Mouse (Mus musculus) small intestine, adult 2 months (tissue): ENCODE measurements around the gene Vps33b. TPM values are rescaled to one million over a fixed set of nuclear protein-coding genes. Genes with fewer than 3 reads are reported as not detected.
"Not testable (repeated sequence)": the region's sequence is repeated elsewhere in the genome, so short reads cannot be mapped to it uniquely, and the experiment has no call there.

Experiments used
- H3K27ac ChIP-seq: fragments of 200-500 bp; 2 replicates; pipeline ENCODE4 v1.5.1; 2012; ENCODE audit warnings: low read depth, low read length, control low read depth, inconsistent platforms; ENCODE audit not compliant: insufficient read depth
- H3K27me3 ChIP-seq: fragments of 200-500 bp; 2 replicates; pipeline ENCODE4 v1.6.1; 2012; ENCODE audit warnings: mild to moderate bottlenecking, moderate library complexity, low read length, inconsistent platforms; ENCODE audit not compliant: control insufficient read depth, insufficient read depth
- H3K36me3 ChIP-seq: fragments of 200-500 bp; 2 replicates; pipeline ENCODE4 v1.6.1; 2012; ENCODE audit warnings: mild to moderate bottlenecking, low read length, control low read depth, inconsistent platforms; ENCODE audit not compliant: control insufficient read depth, insufficient read depth
- H3K4me1 ChIP-seq: fragments of 200-500 bp; 2 replicates; pipeline ENCODE4 v1.6.1; 2012; ENCODE audit warnings: low read length, inconsistent platforms, mixed read lengths; ENCODE audit not compliant: control insufficient read depth, insufficient read depth, insufficient read length
- H3K4me3 ChIP-seq: fragments of 200-500 bp; 2 replicates; pipeline ENCODE4 v1.5.1; 2012; ENCODE audit warnings: low read depth, mild to moderate bottlenecking, control low read depth, inconsistent platforms, low read length, moderate library complexity
- CTCF ChIP-seq: fragments of 200-500 bp; IDR thresholded peaks from 2 replicates; pipeline ENCODE4 v1.5.1; 2012; ENCODE audit warnings: low read depth, mild to moderate bottlenecking, control low read depth, inconsistent platforms, low read length, moderate library complexity, mixed read lengths; ENCODE audit not compliant: insufficient replicate concordance, insufficient read length; ENCODE audit errors: extremely low read depth
- POLR2A ChIP-seq: fragments of 200-500 bp; IDR thresholded peaks from 2 replicates; pipeline ENCODE4 v1.6.1; 2012; ENCODE audit warnings: low read depth, mild to moderate bottlenecking, control low read depth, inconsistent platforms, low read length, moderate library complexity
- WGBS: fragments of 180-500 bp; shearing (Covaris S2); methylation state at CpG from one replicate; pipeline ENCODE4 v1.1.7; 2018; 5-methylcytosine and 5-hydroxymethylcytosine counted together
- polyA plus RNA-seq: library from polyadenylated mRNA; depleted of rRNA; stranded (reverse); fragments of >200 nt; gene quantifications from 2 replicates; pipeline ENCODE4 v1.2.3, GENCODE M21; 2012

The Vps33b gene
- polyA plus RNA-seq, 1 experiment, result 17.8 TPM

DNA sequence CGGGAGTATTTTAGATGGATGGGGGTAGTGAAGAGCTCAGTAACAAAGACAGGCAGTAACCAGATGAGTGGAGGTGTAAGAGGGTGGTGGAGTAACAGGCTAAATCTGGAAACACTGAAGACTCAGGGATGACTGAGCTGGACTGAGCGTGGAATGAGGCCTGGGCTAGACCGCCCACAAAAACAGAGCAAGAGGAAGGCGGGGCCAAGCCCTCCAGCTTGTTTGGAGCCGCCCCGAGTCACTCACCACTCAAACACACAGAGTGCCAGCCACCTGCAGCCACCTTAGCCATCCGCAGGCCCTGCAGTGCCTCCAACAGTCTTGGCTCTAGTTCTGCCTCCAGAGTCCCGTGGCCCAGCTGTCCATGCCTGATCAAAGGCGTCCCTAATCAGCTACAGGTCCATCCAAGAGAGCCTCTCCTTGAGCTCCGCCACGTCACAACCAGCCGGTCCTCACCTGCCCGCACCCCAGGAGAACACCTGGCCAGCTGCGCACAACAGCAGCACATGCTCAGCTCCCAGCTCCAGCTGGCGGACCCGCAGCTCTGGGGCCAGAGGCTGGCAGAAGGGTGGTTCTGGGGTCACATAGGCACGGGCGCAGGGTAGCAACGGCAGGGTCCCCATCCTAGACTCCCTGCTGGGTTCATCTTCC, 50.5 kb downstream of the Vps33b start:
- 71% methylated on average over 19 of the region's 19 CpGs for WGBS
- TF ChIP-seq POLR2A (no peak), CTCF (no peak)
- Histone ChIP-seq H3K27me3 (no peaks in the 10 kb centered on the region), H3K36me3 (peaks cover 19% of the 10 kb centered on the region), H3K4me3 (no peak overlapping the region), H3K4me1 (peaks cover 4% of the 10 kb centered on the region; the same call in 1 of the 2 replicates), H3K27ac (no peak overlapping the region)

DNA sequence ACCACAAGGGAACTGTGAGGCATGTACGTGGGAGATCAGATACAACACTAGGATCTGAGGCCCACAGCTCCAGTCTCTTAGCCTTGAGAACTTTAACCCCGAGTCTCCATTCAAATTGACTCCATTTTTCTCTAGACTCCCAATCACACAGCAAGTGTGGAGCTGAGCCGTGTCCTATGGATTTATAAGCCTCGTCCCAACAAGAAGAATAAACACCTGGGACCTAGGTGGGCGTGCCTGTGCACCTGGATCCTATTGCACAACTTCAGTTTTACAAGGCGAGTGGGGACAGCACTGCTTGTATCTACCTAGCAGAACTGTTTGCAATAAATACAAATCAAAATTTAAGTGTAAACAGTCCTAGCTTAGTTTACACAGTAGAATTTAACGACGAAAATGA, 53.9 kb downstream of the Vps33b start:
- peak overlapping the region; percentile 77; the same call in 1 of the 2 replicates for H3K4me3 ChIP-seq
- peaks cover 32% of the 10 kb centered on the region for H3K36me3 ChIP-seq
- H3K27me3 ChIP-seq, result no peaks in the 10 kb centered on the region
- H3K27ac ChIP-seq, result peak overlapping the region; percentile 65
- 5% methylated on average over 8 of the region's 8 CpGs for WGBS
- no peak for TF ChIP-seq CTCF
- TF ChIP-seq POLR2A, result no peak
- peaks cover 4% of the 10 kb centered on the region; the same call in 1 of the 2 replicates for H3K4me1 ChIP-seq

DNA sequence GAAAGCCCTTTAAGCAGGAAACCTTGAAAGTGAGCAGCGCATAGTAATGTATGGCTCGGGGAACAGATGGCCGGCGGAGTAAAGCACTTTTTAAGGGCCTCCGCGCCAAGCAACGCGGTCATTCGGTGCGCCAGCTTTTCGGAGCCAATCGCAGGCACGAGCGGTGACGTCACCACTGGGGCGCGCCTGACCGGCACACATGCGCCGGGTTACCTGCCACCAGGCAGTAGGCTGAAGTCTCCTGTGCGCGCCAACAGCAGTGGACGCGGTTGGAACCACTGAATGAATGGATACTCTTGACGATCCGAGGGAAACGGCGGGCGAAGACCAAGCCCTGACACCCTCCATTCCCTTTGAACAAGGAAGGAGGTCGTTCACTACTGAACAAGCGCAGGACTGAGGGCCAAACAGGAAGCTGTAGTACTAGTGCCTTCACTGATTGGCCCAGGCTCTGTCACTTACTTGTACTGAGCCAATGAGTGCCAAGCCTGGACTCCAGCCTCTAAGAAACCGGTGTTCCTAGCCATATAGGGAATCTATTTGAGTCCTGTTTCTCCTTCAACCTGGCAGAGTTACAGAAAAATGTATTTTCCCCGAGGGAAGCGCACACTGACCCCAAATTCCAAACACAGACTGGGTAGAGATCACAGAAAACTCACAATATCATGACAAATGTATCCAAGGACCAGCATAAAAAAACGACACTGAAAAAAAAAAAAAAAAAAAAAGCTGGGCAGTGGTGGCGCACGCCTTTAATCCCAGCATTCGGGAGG, 54.8 kb downstream of the Vps33b start, which contains the start of gene Rccd1:
Gene Rccd1 (minus strand): TSS at position 412 of the 773 bp plus-strand sequence.
- WGBS, result under 1% methylated on average over 38 of the region's 38 CpGs
- Histone ChIP-seq H3K4me3 (peak within 1 kb of the TSS; percentile 77), H3K27ac (peak within 1 kb of the TSS; percentile 85), H3K36me3 (peaks cover 37% of the 10 kb centered on the region), H3K27me3 (no peaks in the 10 kb centered on the region), H3K4me1 (peaks cover 4% of the 10 kb centered on the region; the same call in 1 of the 2 replicates)
- TF ChIP-seq POLR2A, result peak; percentile 71; the same call in 1 of the 2 replicates
- no peak for TF ChIP-seq CTCF

DNA sequence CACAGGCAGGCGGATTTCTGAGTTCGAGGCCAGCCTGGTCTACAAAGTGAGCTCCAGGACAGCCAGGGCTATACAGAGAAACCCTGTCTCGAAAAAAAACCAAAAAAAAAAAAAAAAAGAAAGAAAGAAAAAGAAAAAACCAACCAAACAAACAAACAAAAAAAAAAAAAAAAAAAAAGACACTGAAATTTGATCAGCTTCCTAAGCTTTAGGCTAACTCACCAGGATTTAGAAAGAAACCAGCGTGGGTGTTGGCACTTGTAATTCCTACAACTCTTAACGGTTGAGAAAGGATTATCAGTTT, 55.3 kb downstream of the Vps33b start:
- H3K27me3 ChIP-seq, H3K4me1 ChIP-seq, H3K4me3 ChIP-seq: not testable (repeated sequence)
- H3K36me3 ChIP-seq, result peaks cover 42% of the 10 kb centered on the region
- 27% methylated on average over 4 of the region's 5 CpGs for WGBS
- peak overlapping the region; percentile 59; the same call in 1 of the 2 replicates for H3K27ac ChIP-seq

DNA sequence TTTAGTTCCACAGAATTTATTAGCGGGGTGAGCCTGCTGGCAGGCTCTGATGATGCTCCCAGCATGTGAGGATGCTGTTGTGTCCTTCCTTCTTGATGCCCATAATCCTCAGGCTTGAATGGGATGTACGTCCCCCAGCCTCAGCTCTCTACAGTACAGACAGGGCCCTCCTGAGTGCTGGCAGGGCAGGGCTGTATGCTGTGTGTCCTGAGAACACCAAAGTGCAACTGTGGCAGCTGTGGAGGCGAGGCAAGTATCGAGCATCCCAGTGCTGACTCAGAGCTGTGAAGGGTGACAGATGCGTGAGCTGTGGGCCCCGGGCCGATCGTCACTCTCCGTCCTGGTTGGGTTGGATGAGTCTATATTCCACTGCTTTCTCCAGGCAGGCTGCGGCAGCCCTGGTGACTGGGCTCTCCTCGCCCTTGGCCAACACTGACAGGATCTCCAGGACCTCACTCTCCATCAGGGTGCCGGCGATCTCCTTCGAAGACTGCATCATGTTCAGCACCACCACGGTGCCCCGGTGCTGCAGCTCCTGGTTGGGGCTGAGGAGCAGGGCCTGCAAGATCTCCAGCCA, 55.9 kb downstream of the Vps33b start:
- Histone ChIP-seq H3K36me3 (peaks cover 48% of the 10 kb centered on the region), H3K27me3 (no peaks in the 10 kb centered on the region), H3K4me3 (no peak overlapping the region), H3K4me1 (peaks cover 4% of the 10 kb centered on the region; the same call in 1 of the 2 replicates), H3K27ac (no peak overlapping the region)
- no peak for TF ChIP-seq POLR2A
- TF ChIP-seq CTCF, result no peak
- 91% methylated on average over 16 of the region's 16 CpGs for WGBS

DNA sequence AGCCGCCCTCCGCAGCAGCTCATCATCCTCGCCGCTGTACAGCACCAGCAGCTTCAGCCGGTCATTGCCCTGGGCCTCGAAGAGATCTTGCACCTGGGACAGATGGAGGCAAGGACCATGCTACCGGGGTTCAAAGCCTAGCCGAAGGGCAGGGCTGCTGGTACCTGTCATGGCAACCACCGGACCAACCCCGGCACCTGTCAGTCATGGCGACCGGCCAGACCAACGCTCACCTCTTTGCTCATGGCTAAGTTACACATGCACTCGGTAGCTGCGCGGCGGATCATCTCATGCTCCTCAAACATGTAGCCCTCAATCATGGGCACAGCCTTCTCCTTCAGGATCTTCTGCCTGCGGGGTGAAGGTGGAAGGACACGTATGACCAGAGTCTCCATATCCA, 56.6 kb downstream of the Vps33b start:
- Histone ChIP-seq H3K4me1 (peaks cover 4% of the 10 kb centered on the region; the same call in 1 of the 2 replicates), H3K4me3 (no peak overlapping the region), H3K27me3 (no peaks in the 10 kb centered on the region), H3K36me3 (peaks cover 55% of the 10 kb centered on the region), H3K27ac (no peak overlapping the region)
- TF ChIP-seq POLR2A, result no peak
- TF ChIP-seq CTCF, result no peak
- WGBS, result 93% methylated on average over 19 of the region's 19 CpGs

DNA sequence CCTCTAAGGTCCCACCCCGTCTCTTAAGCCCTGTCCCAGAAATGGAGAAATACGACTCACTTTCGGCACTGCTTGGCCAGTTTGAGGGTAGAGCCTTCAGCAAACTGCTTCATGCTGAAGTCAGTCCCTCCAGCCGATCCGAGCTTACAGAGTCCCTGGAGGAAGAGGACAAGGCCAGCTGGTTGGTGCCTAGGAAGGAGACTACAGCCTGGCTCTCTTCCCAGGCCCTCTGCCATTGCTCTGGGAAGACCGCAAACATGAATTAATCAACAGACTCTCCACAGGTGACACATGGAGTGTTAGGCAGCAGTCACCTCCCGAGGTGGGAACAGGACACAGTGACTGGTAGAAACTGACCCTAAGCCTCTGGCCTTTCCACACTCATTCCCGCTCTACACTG, 60.8 kb downstream of the Vps33b start:
- no peak overlapping the region for H3K4me3 ChIP-seq
- H3K27me3 ChIP-seq, result no peaks in the 10 kb centered on the region
- H3K4me1 ChIP-seq, result peaks cover 6% of the 10 kb centered on the region; the same call in 1 of the 2 replicates
- H3K27ac ChIP-seq, result no peak overlapping the region
- WGBS, result 89% methylated on average over 8 of the region's 8 CpGs
- TF ChIP-seq CTCF (no peak), POLR2A (no peak)
- peaks cover 81% of the 10 kb centered on the region for H3K36me3 ChIP-seq
